9 mouse cellular contexts compared by ENCODE assay signal in the genomic region with DNA sequence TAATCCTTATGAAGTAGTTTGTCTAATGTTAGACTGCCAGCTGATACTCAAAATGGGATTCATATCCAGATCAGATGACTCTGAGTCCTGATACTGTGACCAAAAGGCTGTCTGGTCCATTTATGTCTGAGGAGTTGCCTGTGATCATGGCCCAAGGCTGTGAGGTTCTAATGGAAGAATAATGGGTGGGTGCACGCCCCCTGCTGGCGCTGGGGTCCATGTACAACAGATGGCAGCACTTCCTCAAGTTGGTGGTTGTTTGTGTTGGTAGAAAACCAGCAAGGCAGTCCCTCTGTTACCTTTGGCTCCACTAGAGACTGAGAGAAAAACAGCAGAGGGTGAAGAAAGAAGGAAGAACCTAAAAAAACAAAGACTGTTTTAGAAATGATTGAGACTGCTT.
A peak's percentile ranks its signal among the peaks of the same experiment; 100 is the strongest.
DNase-seq lines count a peak whose midpoint lies in the region; ATAC-seq lines count a peak whose summit lies in the region.
"Had no signal": no experiment of that assay in that cellular context is flagged by ENCODE, and none has a peak within 500 bp of the region (broad histone marks: within the 10 kb centered on the region; RNA-seq: fewer than 3 reads in every experiment).

No protein-coding gene starts in this region.

- no peak overlapping the region for H3K4me3 ChIP-seq in neural tube, embryonic 15.5 days (replicated peaks)
- H3K4me3 ChIP-seq: neural tube, embryonic 13.5 days had no signal

- H3K9me3 ChIP-seq in neural tube, embryonic 15.5 days (replicated peaks): no peaks in the 10 kb centered on the region
- H3K9me3 ChIP-seq: neural tube, embryonic 13.5 days had no signal

- no peak overlapping the region for H3K4me2 ChIP-seq in neural tube, embryonic 15.5 days
- H3K4me2 ChIP-seq: neural tube, embryonic 13.5 days had no signal

- ATAC-seq in neural tube, embryonic 15.5 days (ENCODE audit: low FRiP score): no peak
- no peak for ATAC-seq in inflammation-experienced regulatory T-cells, adult 6 months

- peaks cover 12% of the 10 kb centered on the region for H3K4me1 ChIP-seq in neural tube, embryonic 15.5 days

- H3K9ac ChIP-seq in neural tube, embryonic 15.5 days (replicated peaks): no peak overlapping the region
- H3K9ac ChIP-seq: neural tube, embryonic 13.5 days had no signal

- H3K27ac ChIP-seq in neural tube, embryonic 15.5 days (replicated peaks): no peak overlapping the region
- H3K27ac ChIP-seq: neural tube, embryonic 13.5 days had no signal

- H3K27me3 ChIP-seq in neural tube, embryonic 15.5 days (replicated peaks): no peaks in the 10 kb centered on the region
- H3K27me3 ChIP-seq: neural tube, embryonic 13.5 days had no signal

- intact Hi-C loops in left cerebral cortex, postnatal 10 days (cut with DNase I): loop anchor here (5.0 kb wide), 3 partner anchors 188 to 488 kb away; a partner anchor contains a TSS

- DNase-seq in neural tube, embryonic 10.5 days (ENCODE audit: extremely low spot score, low spot score): peak; percentile 61
- peak; percentile 77 to 89 for DNase-seq in adrenal gland, adult (ENCODE audit: inconsistent age in 2 of 2, low spot score in 1 of 2)
- DNase-seq in embryo, embryonic 10 days (ENCODE audit: low spot score): peak; percentile 74
- DNase-seq in heart, adult 9 months (ENCODE audit: low spot score in 2 of 2): peak; percentile 39 to 75
- DNase-seq in left cerebral cortex, postnatal 10 days (ENCODE audit: extremely low spot score in 1 of 2, low spot score in 2 of 2): peak; percentile 27 to 67
- peak; percentile 69 for DNase-seq in ovary, postnatal 36 days (ENCODE audit: low spot score)

- 10% methylated on average over 2 of the region's 2 CpGs for WGBS in neural tube, embryonic 15.5 days

- peaks cover 8% of the 10 kb centered on the region for H3K36me3 ChIP-seq in neural tube, embryonic 15.5 days
